ENCODE assay signal across 8 mouse cellular contexts in genomic region chr8:3645804-3646203, GRCm38 (mm10). TPM values are rescaled to one million over a fixed set of nuclear protein-coding genes. Genes with fewer than 3 reads are reported as not detected.
DNase-seq lines count a peak whose midpoint lies in the region; ATAC-seq and TF ChIP-seq lines count a peak whose summit lies in the region.
"Had no signal": no experiment of that assay in that cellular context is flagged by ENCODE, and none has a peak within 500 bp of the region (broad histone marks: within the 10 kb centered on the region; RNA-seq: fewer than 3 reads in every experiment).

No protein-coding gene starts in this region.

- 9% methylated on average over 5 of the region's 5 CpGs for WGBS in liver, postnatal 0 days (ENCODE audit: insufficient replicate concordance)
- WGBS in forebrain, embryonic 16.5 days, result 29% methylated on average over 5 of the region's 5 CpGs

- no peaks in the 10 kb centered on the region; the same call in 1 of the 2 replicates for H3K4me1 ChIP-seq in liver, postnatal 0 days (ENCODE audit: insufficient read depth)
- no peaks in the 10 kb centered on the region for H3K4me1 ChIP-seq in forebrain, embryonic 16.5 days (replicated peaks; ENCODE audit: control insufficient read depth, insufficient read depth, low read length)

- no peak for TF ChIP-seq EP300 in liver, postnatal 0 days (IDR thresholded peaks at IDR 0.05; ENCODE audit: low read depth)

- peak; percentile 81 for ATAC-seq in liver, postnatal 0 days
- ATAC-seq in forebrain, embryonic 16.5 days, result no peak

- peak; percentile 39 to 44 for DNase-seq in right cerebral cortex, postnatal 10 days (ENCODE audit: low spot score in 2 of 2)
- no peak for DNase-seq in right cerebral cortex, adult 18-20 months
- DNase-seq in adrenal gland, adult 18-20 months (ENCODE audit: low spot score in 2 of 2), result peak; percentile 24 to 42
- peak; percentile 29 for DNase-seq in gastrocnemius, postnatal 14 days
- DNase-seq in liver, postnatal 0 days, result peak; percentile 81
- DNase-seq in spleen, postnatal 10 days (ENCODE audit: low spot score in 2 of 2), result peak; percentile 24 to 78

- no peaks in the 10 kb centered on the region for H3K9me3 ChIP-seq in liver, postnatal 0 days (ENCODE audit: low read length)
- H3K9me3 ChIP-seq in forebrain, embryonic 16.5 days (ENCODE audit: control insufficient read depth, low read length), result no peaks in the 10 kb centered on the region

- H3K9ac ChIP-seq in liver, postnatal 0 days (replicated peaks), result no peak overlapping the region
- no peak overlapping the region for H3K9ac ChIP-seq in forebrain, embryonic 16.5 days (replicated peaks; ENCODE audit: low read depth, low read length)

- H3K4me2 ChIP-seq in liver, postnatal 0 days (ENCODE audit: low read depth, low read length), result no peak overlapping the region
- no peak overlapping the region for H3K4me2 ChIP-seq in forebrain, embryonic 16.5 days (ENCODE audit: low read length)

- H3K27ac ChIP-seq in liver, postnatal 0 days (ENCODE audit: low read depth), result peak overlapping the region; percentile 57; the same call in 1 of the 2 replicates
- H3K27ac ChIP-seq in forebrain, embryonic 16.5 days (ENCODE audit: low read length), result no peak overlapping the region

- no peak overlapping the region for H3K4me3 ChIP-seq in liver, postnatal 0 days (ENCODE audit: low read depth, low read length)
- H3K4me3 ChIP-seq in forebrain, embryonic 16.5 days (replicated peaks; ENCODE audit: low read length), result no peak overlapping the region
- H3K4me3 ChIP-seq: myocyte had no signal

- peak; percentile 65 for TF ChIP-seq CTCF in liver, postnatal 0 days (IDR thresholded peaks at IDR 0.05; ENCODE audit: low read depth)

- intact Hi-C loops in gastrocnemius, postnatal 14 days (cut with DNase I; ENCODE audit: low total_unique reads), result no loop called here

- H3K36me3 ChIP-seq in liver, postnatal 0 days (replicated peaks; ENCODE audit: insufficient read depth, low read length), result peaks cover 23% of the 10 kb centered on the region
- H3K36me3 ChIP-seq in forebrain, embryonic 16.5 days (ENCODE audit: control insufficient read depth, insufficient read depth), result no peaks in the 10 kb centered on the region

- H3K27me3 ChIP-seq in liver, postnatal 0 days (ENCODE audit: insufficient read depth, low read length), result no peaks in the 10 kb centered on the region
- H3K27me3 ChIP-seq in forebrain, embryonic 16.5 days (replicated peaks; ENCODE audit: control insufficient read depth, insufficient read depth, low read length), result no peaks in the 10 kb centered on the region

RNA-seq across cellular contexts. Expression of gene Retn, which starts 9.8 kb away (rescaled TPM):
- total RNA-seq in adrenal gland, adult 18-20 months (2021), result 100 to 1,000 TPM; 182 to 325 TPM
- 1 to 10 TPM in 1 of 2 experiments, not detected in 1; 1.2 TPM for total RNA-seq in gastrocnemius, postnatal 14 days (2021)
- not detected in 2 replicates for polyA plus RNA-seq in liver, postnatal 0 days (2015; fragmentation: Nextera tagmentation; extraction: Ambion mirVana)
- polyA plus RNA-seq in forebrain, embryonic 16.5 days (2015; fragmentation: Nextera tagmentation; extraction: Ambion mirVana), result 0.45 and 0.71 TPM in 2 replicates
- polyA plus RNA-seq: myocyte had no signal

RNA-seq across cellular contexts. Expression of gene Stxbp2, which starts 15.0 kb away (rescaled TPM):
- 10 to 100 TPM; 87.5 to 98.8 TPM for total RNA-seq in adrenal gland, adult 18-20 months (2021)
- total RNA-seq in gastrocnemius, postnatal 14 days (2021), result 1 to 10 TPM; 1.6 to 3.8 TPM
- polyA plus RNA-seq in liver, postnatal 0 days (2015; fragmentation: Nextera tagmentation; extraction: Ambion mirVana), result 40.5 and 46.9 TPM in 2 replicates
- 49.6 and 85.0 TPM in 2 replicates for polyA plus RNA-seq in forebrain, embryonic 16.5 days (2015; fragmentation: Nextera tagmentation; extraction: Ambion mirVana)

RNA-seq across cellular contexts. Expression of gene Mcemp1, which starts 19.8 kb away (rescaled TPM):
- total RNA-seq in adrenal gland, adult 18-20 months (2021), result under 1 TPM in 1 of 2 experiments, not detected in 1; 0.32 TPM
- not detected for total RNA-seq in gastrocnemius, postnatal 14 days (2021)
- 11.9 and 12.8 TPM in 2 replicates for polyA plus RNA-seq in liver, postnatal 0 days (2015; fragmentation: Nextera tagmentation; extraction: Ambion mirVana)
- polyA plus RNA-seq in forebrain, embryonic 16.5 days (2015; fragmentation: Nextera tagmentation; extraction: Ambion mirVana), result not detected in 2 replicates
- polyA plus RNA-seq: myocyte had no signal

RNA-seq across cellular contexts. Expression of gene Pcp2, which starts 20.5 kb away (rescaled TPM):
- total RNA-seq in adrenal gland, adult 18-20 months (2021), result not detected
- total RNA-seq in gastrocnemius, postnatal 14 days (2021), result under 1 TPM in 1 of 2 experiments, not detected in 1; 0.51 TPM
- polyA plus RNA-seq in liver, postnatal 0 days (2015; fragmentation: Nextera tagmentation; extraction: Ambion mirVana), result 0.07 TPM in 1 of 2 replicates, not detected in the other
- polyA plus RNA-seq in forebrain, embryonic 16.5 days (2015; fragmentation: Nextera tagmentation; extraction: Ambion mirVana), result 0.41 and 0.98 TPM in 2 replicates

RNA-seq across cellular contexts. Expression of gene Pet100, which starts 24.5 kb away (rescaled TPM):
- total RNA-seq in adrenal gland, adult 18-20 months (2021), result 100 to 1,000 TPM; 117 to 148 TPM
- total RNA-seq in gastrocnemius, postnatal 14 days (2021), result 10 to 100 TPM; 78.8 to 79.7 TPM
- 88.9 and 91.2 TPM in 2 replicates for polyA plus RNA-seq in liver, postnatal 0 days (2015; fragmentation: Nextera tagmentation; extraction: Ambion mirVana)
- polyA plus RNA-seq in forebrain, embryonic 16.5 days (2015; fragmentation: Nextera tagmentation; extraction: Ambion mirVana), result 79.0 and 83.6 TPM in 2 replicates

Comparison
In these comparisons a context has a peak if more than half of its experiments do, and no peak if none do; other contexts are left out.
1. RNA of gene Retn, which starts 9.8 kb away (total RNA-seq): 182 to 325 TPM in adrenal gland, adult 18-20 months; 1.2 TPM in gastrocnemius, postnatal 14 days; every median in the first group is over 10 times any median in the second.
2. RNA of gene Stxbp2, which starts 15.0 kb away (total RNA-seq): 87.5 to 98.8 TPM in adrenal gland, adult 18-20 months; 1.6 to 3.8 TPM in gastrocnemius, postnatal 14 days; every median in the first group is over 10 times any median in the second.